Mouse (Mus musculus): ENCODE measurements at regions not wholly inside any gene's neighbourhood (a gene's known extent, or its start where the extent isn't known, plus 50 kb on each side); places are given as distances from the start of the nearest gene placed in this dataset.

- DNase-seq (ENCODE audit: low read depth), result no peak
Measured at GRCm38 (mm10) chr4:23994261-23994965, 501.8 kb upstream of the Mms22l start.

GRCm38 (mm10) chr4:24006257-24006955, 489.8 kb upstream of the Mms22l start:
- no peak for DNase-seq (ENCODE audit: low read depth)

- no peak for DNase-seq (ENCODE audit: low read depth)
Measured at GRCm38 (mm10) chr4:24019178-24020104, 476.8 kb upstream of the Mms22l start.

Measured in 416B (cell line).